Mouse (Mus musculus) heart, embryonic 14.5 days (tissue): ENCODE results near the gene Ms4a12. TPM values are rescaled to one million over a fixed set of nuclear protein-coding genes. Genes with fewer than 3 reads are reported as not detected.

Experiments used
- ATAC-seq: fragments of 200-750 bp; cut with Nextera tagmentation; 2 replicates; pipeline ENCODE4 v1.8.0; 2017; ENCODE audit warnings: low read depth, moderate TSS enrichment; ENCODE audit not compliant: insufficient number of reproducible peaks, insufficient read depth, low FRiP score
- H3K27ac ChIP-seq, 2 experiments: fragments of 200-500 bp in 1 of 2; fragments of 300-500 bp in 1 of 2; sonication (generic) in 1 of 2; replicated peaks in 1 of 2; 2 replicates each; pipeline ENCODE4 v1.5.1; 2012 to 2014; ENCODE audit warnings: low read depth in 2 of 2, low read length in 2 of 2, control low read depth in 1 of 2, mild to moderate bottlenecking in 1 of 2, mixed read lengths in 1 of 2; ENCODE audit not compliant: control insufficient read depth in 1 of 2, insufficient read depth in 1 of 2
- H3K27me3 ChIP-seq: fragments of 300-500 bp; sonication (generic); 2 replicates; pipeline ENCODE4 v1.6.1; 2014; ENCODE audit warnings: mild to moderate bottlenecking, low read length, control low read depth; ENCODE audit not compliant: control insufficient read depth, insufficient read depth
- H3K36me3 ChIP-seq: fragments of 300-500 bp; sonication (generic); 2 replicates; pipeline ENCODE4 v1.6.1; 2014; ENCODE audit warnings: mild to moderate bottlenecking, control low read depth, low read length, mixed read lengths; ENCODE audit not compliant: control insufficient read depth, insufficient read depth
- H3K4me1 ChIP-seq, 2 experiments: fragments of 200-500 bp in 1 of 2; fragments of 300-500 bp in 1 of 2; sonication (generic) in 1 of 2; 2 replicates each; pipeline ENCODE4 v1.6.1; 2012 to 2014; ENCODE audit warnings: low read length in 2 of 2, control low read depth in 1 of 2, mixed read lengths in 1 of 2; ENCODE audit not compliant: control insufficient read depth in 2 of 2, insufficient read depth in 2 of 2
- H3K4me2 ChIP-seq: fragments of 300-500 bp; sonication (generic); 2 replicates; pipeline ENCODE4 v1.6.1; 2014; ENCODE audit warnings: mild to moderate bottlenecking, low read length
- H3K4me3 ChIP-seq, 2 experiments: fragments of 200-500 bp in 1 of 2; fragments of 300-500 bp in 1 of 2; sonication (generic) in 1 of 2; 2 replicates each; pipeline ENCODE4 v1.5.1; 2012 to 2014; ENCODE audit warnings: low read length in 2 of 2, mild to moderate bottlenecking in 2 of 2, control low read depth in 1 of 2, low read depth in 1 of 2, moderate library complexity in 1 of 2; ENCODE audit not compliant: control insufficient read depth in 1 of 2, insufficient read depth in 1 of 2
- H3K9ac ChIP-seq: fragments of 300-500 bp; sonication (generic); 2 replicates; pipeline ENCODE4 v1.6.1; 2014; ENCODE audit warnings: mild to moderate bottlenecking, low read length
- H3K9me3 ChIP-seq: fragments of 300-500 bp; sonication (generic); 2 replicates; pipeline ENCODE4 v1.6.1; 2016; ENCODE audit warnings: low read length, control low read depth; ENCODE audit not compliant: control insufficient read depth
- WGBS: fragments of 180-500 bp; shearing (Covaris S2); extraction: QIAGEN DNeasy Blood & Tissue Kit; methylation state at CpG from one replicate; pipeline ENCODE4 v1.1.7; 2014; 5-methylcytosine and 5-hydroxymethylcytosine counted together
- polyA plus RNA-seq: library from polyadenylated mRNA; unstranded; fragments of >200 nt; fragmentation: Nextera tagmentation; extraction: Ambion mirVana; gene quantifications from 2 replicates; pipeline ENCODE4 v1.2.1, GENCODE M21; 2014

The Ms4a12 gene
- polyA plus RNA-seq, result not detected in 2 replicates

GRCm38 (mm10) chr19:11232348-11232747 lies at the start of gene Ms4a12:
Ms4a12 (minus strand) TSS chr19:11232448.
- Histone ChIP-seq H3K4me3 (no peak within 1 kb of the TSS), H3K27ac (no peak within 1 kb of the TSS), H3K9ac (no peak within 1 kb of the TSS), H3K27me3 (no peaks in the 10 kb centered on the region), H3K4me1 (no peaks in the 10 kb centered on the region), H3K36me3 (no peaks in the 10 kb centered on the region), H3K9me3 (no peaks in the 10 kb centered on the region), H3K4me2 (no peak within 1 kb of the TSS)
- no peak for ATAC-seq
- WGBS, result 60% methylated on average over 5 of the region's 5 CpGs

- Histone ChIP-seq H3K4me3 (no peak overlapping the region), H3K27ac (no peak overlapping the region), H3K36me3 (no peaks in the 10 kb centered on the region), H3K9ac (no peak overlapping the region), H3K4me2 (no peak overlapping the region), H3K27me3 (no peaks in the 10 kb centered on the region), H3K9me3 (no peaks in the 10 kb centered on the region), H3K4me1 (no peaks in the 10 kb centered on the region)
- WGBS, result 78% methylated on average over 3 of the region's 3 CpGs
- no peak for ATAC-seq
These were observed 48.0 kb upstream of the Ms4a12 start for GRCm38 (mm10) chr19:11280223-11280622.

- Histone ChIP-seq H3K27ac (no peak overlapping the region), H3K9ac (no peak overlapping the region), H3K4me2 (no peak overlapping the region), H3K9me3 (no peaks in the 10 kb centered on the region), H3K27me3 (no peaks in the 10 kb centered on the region), H3K4me1 (no peaks in the 10 kb centered on the region), H3K4me3 (no peak overlapping the region), H3K36me3 (no peaks in the 10 kb centered on the region)
- WGBS, result 64% methylated on average over 5 of the region's 5 CpGs
- ATAC-seq, result no peak
These were observed 44.2 kb upstream of the Ms4a12 start for GRCm38 (mm10) chr19:11276431-11276830.

- no peak overlapping the region for H3K4me2 ChIP-seq
- H3K4me1 ChIP-seq, result no peaks in the 10 kb centered on the region
- H3K9me3 ChIP-seq, result no peaks in the 10 kb centered on the region
- H3K27ac ChIP-seq, result no peak overlapping the region
- no peak overlapping the region for H3K9ac ChIP-seq
- ATAC-seq, result no peak
- no peak overlapping the region for H3K4me3 ChIP-seq
- H3K27me3 ChIP-seq, result no peaks in the 10 kb centered on the region
- no peaks in the 10 kb centered on the region for H3K36me3 ChIP-seq
- 71% methylated on average over 4 of the region's 4 CpGs for WGBS
These were observed 34.7 kb upstream of the Ms4a12 start for GRCm38 (mm10) chr19:11266956-11267355.

- no peak for ATAC-seq
- Histone ChIP-seq H3K27ac (no peak within 1 kb of the TSS), H3K9me3 (no peaks in the 10 kb centered on the region), H3K36me3 (no peaks in the 10 kb centered on the region), H3K4me2 (no peak within 1 kb of the TSS), H3K27me3 (no peaks in the 10 kb centered on the region), H3K4me1 (no peaks in the 10 kb centered on the region), H3K9ac (no peak within 1 kb of the TSS), H3K4me3 (no peak within 1 kb of the TSS)
- 69% methylated on average over 8 of the region's 8 CpGs for WGBS
These were observed 34.0 kb upstream of the Ms4a12 start, which contains the start of gene Ms4a1 for GRCm38 (mm10) chr19:11266052-11266845. Ms4a1 (minus strand) TSS chr19:11266241.

- Histone ChIP-seq H3K4me1 (no peaks in the 10 kb centered on the region), H3K27ac (no peak overlapping the region), H3K9me3 (no peaks in the 10 kb centered on the region), H3K4me2 (no peak overlapping the region), H3K27me3 (no peaks in the 10 kb centered on the region), H3K9ac (no peak overlapping the region), H3K36me3 (no peaks in the 10 kb centered on the region), H3K4me3 (no peak overlapping the region)
- no peak for ATAC-seq
- WGBS, result 75% methylated on average over 9 of the region's 9 CpGs
These were observed 32.4 kb upstream of the Ms4a12 start for GRCm38 (mm10) chr19:11264602-11265185.

GRCm38 (mm10) chr19:11263549-11263948 lies 31.3 kb upstream of the Ms4a12 start:
- Histone ChIP-seq H3K4me3 (no peak overlapping the region), H3K4me2 (no peak overlapping the region), H3K27ac (no peak overlapping the region), H3K4me1 (no peaks in the 10 kb centered on the region), H3K36me3 (no peaks in the 10 kb centered on the region), H3K27me3 (no peaks in the 10 kb centered on the region), H3K9me3 (no peaks in the 10 kb centered on the region), H3K9ac (no peak overlapping the region)
- WGBS, result 72% methylated on average over 3 of the region's 3 CpGs
- ATAC-seq, result no peak
